Mouse (Mus musculus) olfactory bulb, adult 2 months (tissue): ENCODE measurements around the gene Atp6ap1.

Experiments
- CTCF ChIP-seq: fragments of 200-500 bp; IDR thresholded peaks from 2 replicates; pipeline ENCODE4 v1.5.1; 2012; ENCODE audit warnings: low read depth, mild to moderate bottlenecking, low read length, moderate library complexity; ENCODE audit not compliant: insufficient read depth
- POLR2A ChIP-seq: fragments of 200-500 bp; IDR thresholded peaks from 2 replicates; pipeline ENCODE4 v1.6.1; 2012; ENCODE audit warnings: mild to moderate bottlenecking, low read depth, low read length, moderate library complexity; ENCODE audit not compliant: insufficient read depth

- TF ChIP-seq CTCF, result no peak
- TF ChIP-seq POLR2A, result no peak
Measured at GRCm38 (mm10) chrX:74281732-74282394, 15.0 kb upstream of the Atp6ap1 start, which contains the start of the genes Taz and Dnase1l1.
